Mouse (Mus musculus): ENCODE data around the gene Fmnl3. TPM values are rescaled to one million over a fixed set of nuclear protein-coding genes. Genes with fewer than 3 reads are reported as not detected.

Gene Fmnl3
- polyA plus RNA-seq, 1 experiment from 2014 or later: 29.3 TPM

DNA sequence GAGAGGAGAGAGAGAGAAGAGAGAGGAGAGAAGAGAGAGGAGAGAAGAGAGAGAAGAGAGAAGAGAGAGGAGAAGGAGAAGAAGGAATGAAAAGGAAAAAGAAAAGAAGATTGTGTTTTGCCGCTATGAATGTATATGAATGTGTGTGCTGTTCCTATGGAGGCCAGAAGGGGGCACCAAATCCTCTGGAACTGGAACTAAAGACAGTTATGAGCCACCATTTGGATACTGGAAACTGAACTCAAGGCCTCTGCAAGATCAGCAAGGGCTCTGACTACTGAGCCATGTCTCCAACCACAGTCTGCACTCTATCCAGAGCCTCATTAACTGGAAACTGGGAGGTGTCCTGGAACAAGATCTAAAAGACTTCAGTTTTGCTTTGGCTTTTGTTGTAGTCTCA lies 43.3 kb downstream of the Fmnl3 start:
- H3K27ac ChIP-seq (ENCODE audit: low read length): peak overlapping the region; percentile 8; the same call in 1 of the 2 replicates
- no peak for ATAC-seq (ENCODE audit: low read depth)
- H3K9ac ChIP-seq (ENCODE audit: low read length): no peak overlapping the region
- H3K4me3 ChIP-seq (ENCODE audit: low read length): no peak overlapping the region
- peaks cover 8% of the 10 kb centered on the region; the same call in 1 of the 2 replicates for H3K4me1 ChIP-seq (replicated peaks; ENCODE audit: control insufficient read depth, insufficient read depth, low read length)
- WGBS: 73% methylated on average over 1 of the region's 1 CpGs
- no peaks in the 10 kb centered on the region for H3K27me3 ChIP-seq (ENCODE audit: control insufficient read depth, insufficient read depth, low read depth, low read length)
- no peak overlapping the region for H3K4me2 ChIP-seq (ENCODE audit: low read depth, low read length)
- no peaks in the 10 kb centered on the region; the same call in 1 of the 2 replicates for H3K9me3 ChIP-seq (ENCODE audit: control insufficient read depth, low read length)
- H3K36me3 ChIP-seq (ENCODE audit: control insufficient read depth, insufficient read depth, low read length): peaks cover 36% of the 10 kb centered on the region

DNA sequence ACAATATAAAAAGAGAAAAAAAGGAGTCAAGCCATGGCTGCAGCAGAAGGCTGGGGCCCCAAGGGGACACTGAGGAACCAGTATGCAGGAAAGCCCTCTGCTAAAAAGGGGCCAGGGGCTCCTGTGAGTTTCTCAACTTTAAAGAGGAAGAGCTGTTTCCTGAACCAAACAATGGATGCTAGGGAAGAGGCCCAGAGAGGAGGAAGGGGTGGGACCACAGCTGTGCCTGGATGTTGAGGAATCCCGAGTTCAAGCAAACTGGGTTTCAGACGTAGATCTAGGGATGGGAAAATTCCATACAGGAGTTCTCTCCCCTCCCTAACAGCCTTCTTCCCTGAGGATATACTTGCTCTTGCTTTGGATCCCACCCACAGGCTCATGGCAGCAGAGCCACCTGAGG lies 43.9 kb downstream of the Fmnl3 start:
- no peak overlapping the region; the same call in 1 of the 2 replicates for H3K4me2 ChIP-seq (ENCODE audit: low read depth, low read length)
- no peak overlapping the region for H3K9ac ChIP-seq (ENCODE audit: low read length)
- no peak overlapping the region for H3K4me3 ChIP-seq (ENCODE audit: low read length)
- no peaks in the 10 kb centered on the region for H3K27me3 ChIP-seq (ENCODE audit: control insufficient read depth, insufficient read depth, low read depth, low read length)
- peaks cover 42% of the 10 kb centered on the region for H3K36me3 ChIP-seq (ENCODE audit: control insufficient read depth, insufficient read depth, low read length)
- 41% methylated on average over 2 of the region's 2 CpGs for WGBS
- H3K9me3 ChIP-seq (ENCODE audit: control insufficient read depth, low read length): no peaks in the 10 kb centered on the region; the same call in 1 of the 2 replicates
- peak overlapping the region; percentile 52 for H3K27ac ChIP-seq (ENCODE audit: low read length)
- peak; percentile 64 for ATAC-seq (ENCODE audit: low read depth)
- peaks cover 2% of the 10 kb centered on the region; the same call in 1 of the 2 replicates for H3K4me1 ChIP-seq (replicated peaks; ENCODE audit: control insufficient read depth, insufficient read depth, low read length)

DNA sequence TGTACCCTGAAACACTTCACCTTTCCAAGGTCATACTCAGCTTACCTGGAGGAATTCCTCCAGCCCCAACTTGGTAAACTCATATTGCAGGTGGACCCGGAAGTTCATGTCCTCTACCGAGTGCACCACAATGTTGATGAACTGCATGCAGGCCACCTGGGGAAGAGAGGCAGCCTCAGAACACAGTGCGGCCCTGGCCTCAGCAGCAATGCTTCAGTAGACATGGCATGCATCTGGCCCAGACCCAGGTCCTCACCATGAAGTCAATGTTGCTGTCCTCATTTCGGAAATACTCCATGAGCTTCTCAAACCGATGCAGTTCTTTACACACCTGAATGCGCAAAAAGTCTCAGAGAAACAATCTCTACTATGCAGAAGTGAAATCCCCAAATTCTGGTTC lies 44.7 kb downstream of the Fmnl3 start:
- Histone ChIP-seq H3K27me3 (ENCODE audit: control insufficient read depth, insufficient read depth, low read depth, low read length) (no peaks in the 10 kb centered on the region), H3K27ac (ENCODE audit: low read length) (peak overlapping the region; percentile 52; the same call in 1 of the 2 replicates), H3K4me1 (replicated peaks; ENCODE audit: control insufficient read depth, insufficient read depth, low read length) (peaks cover 8% of the 10 kb centered on the region), H3K9me3 (ENCODE audit: control insufficient read depth, low read length) (no peaks in the 10 kb centered on the region; the same call in 1 of the 2 replicates), H3K4me3 (ENCODE audit: low read length) (no peak overlapping the region), H3K4me2 (ENCODE audit: low read depth, low read length) (no peak overlapping the region), H3K9ac (ENCODE audit: low read length) (no peak overlapping the region), H3K36me3 (ENCODE audit: control insufficient read depth, insufficient read depth, low read length) (peaks cover 49% of the 10 kb centered on the region)
- WGBS: 90% methylated on average over 6 of the region's 6 CpGs
- no peak for ATAC-seq (ENCODE audit: low read depth)

DNA sequence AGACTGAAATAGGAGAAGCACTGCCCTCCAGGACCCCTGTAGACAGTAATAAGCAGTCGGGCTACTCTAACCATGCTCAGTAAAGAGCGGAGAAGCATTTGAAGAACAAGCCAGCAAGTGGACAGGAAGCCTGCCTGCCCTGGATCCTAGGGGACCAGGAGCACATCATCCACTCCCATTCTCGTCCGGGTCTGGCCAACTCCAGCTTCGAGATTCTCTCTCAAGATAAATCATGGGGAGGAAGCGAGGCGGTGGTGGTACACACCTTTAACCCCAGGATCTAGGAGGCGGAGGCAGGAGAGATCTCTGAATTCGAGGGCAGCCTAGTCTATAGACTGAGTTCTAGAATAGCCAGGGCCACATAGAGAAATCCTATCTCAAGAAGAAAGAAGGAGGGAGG lies 46.1 kb downstream of the Fmnl3 start:
- Histone ChIP-seq H3K27ac (ENCODE audit: low read length) (no peak overlapping the region), H3K36me3 (ENCODE audit: control insufficient read depth, insufficient read depth, low read length) (peaks cover 49% of the 10 kb centered on the region), H3K4me3 (ENCODE audit: low read length) (no peak overlapping the region), H3K9ac (ENCODE audit: low read length) (no peak overlapping the region), H3K4me2 (ENCODE audit: low read depth, low read length) (no peak overlapping the region), H3K27me3 (ENCODE audit: control insufficient read depth, insufficient read depth, low read depth, low read length) (no peaks in the 10 kb centered on the region), H3K9me3 (ENCODE audit: control insufficient read depth, low read length) (no peaks in the 10 kb centered on the region; the same call in 1 of the 2 replicates), H3K4me1 (replicated peaks; ENCODE audit: control insufficient read depth, insufficient read depth, low read length) (peaks cover 13% of the 10 kb centered on the region)
- 71% methylated on average over 9 of the region's 9 CpGs for WGBS
- ATAC-seq (ENCODE audit: low read depth): no peak

DNA sequence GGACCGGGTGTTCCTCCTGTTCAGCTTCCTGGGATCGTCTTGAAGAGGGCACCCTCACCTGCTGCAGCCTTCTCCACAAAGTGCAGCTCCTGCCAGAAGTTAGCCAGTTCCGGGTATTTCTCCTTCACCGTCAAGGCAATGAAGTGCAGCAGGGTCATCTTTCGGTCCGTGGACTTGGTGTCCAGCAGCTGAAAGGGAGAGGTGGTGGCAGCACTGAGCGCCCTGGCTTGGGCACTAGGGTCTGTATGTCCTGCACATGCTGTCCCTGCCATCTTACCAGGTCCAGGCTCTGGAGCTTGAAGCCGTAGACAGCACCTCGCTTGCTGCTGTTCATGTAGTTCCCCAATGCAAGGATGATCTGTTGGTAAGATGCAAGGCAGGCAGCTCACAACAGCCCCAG lies 49.3 kb downstream of the Fmnl3 start:
- no peak for ATAC-seq (ENCODE audit: low read depth)
- peak overlapping the region; percentile 87 for H3K27ac ChIP-seq (ENCODE audit: low read length)
- no peak overlapping the region for H3K4me2 ChIP-seq (ENCODE audit: low read depth, low read length)
- H3K4me3 ChIP-seq (ENCODE audit: low read length): no peak overlapping the region
- H3K36me3 ChIP-seq (ENCODE audit: control insufficient read depth, insufficient read depth, low read length): peaks cover 55% of the 10 kb centered on the region
- 72% methylated on average over 9 of the region's 9 CpGs for WGBS
- H3K9ac ChIP-seq (ENCODE audit: low read length): peak overlapping the region; percentile 15; the same call in 1 of the 2 replicates
- H3K9me3 ChIP-seq (ENCODE audit: control insufficient read depth, low read length): no peaks in the 10 kb centered on the region
- peaks cover 24% of the 10 kb centered on the region for H3K4me1 ChIP-seq (replicated peaks; ENCODE audit: control insufficient read depth, insufficient read depth, low read length)
- no peaks in the 10 kb centered on the region for H3K27me3 ChIP-seq (ENCODE audit: control insufficient read depth, insufficient read depth, low read depth, low read length)

DNA sequence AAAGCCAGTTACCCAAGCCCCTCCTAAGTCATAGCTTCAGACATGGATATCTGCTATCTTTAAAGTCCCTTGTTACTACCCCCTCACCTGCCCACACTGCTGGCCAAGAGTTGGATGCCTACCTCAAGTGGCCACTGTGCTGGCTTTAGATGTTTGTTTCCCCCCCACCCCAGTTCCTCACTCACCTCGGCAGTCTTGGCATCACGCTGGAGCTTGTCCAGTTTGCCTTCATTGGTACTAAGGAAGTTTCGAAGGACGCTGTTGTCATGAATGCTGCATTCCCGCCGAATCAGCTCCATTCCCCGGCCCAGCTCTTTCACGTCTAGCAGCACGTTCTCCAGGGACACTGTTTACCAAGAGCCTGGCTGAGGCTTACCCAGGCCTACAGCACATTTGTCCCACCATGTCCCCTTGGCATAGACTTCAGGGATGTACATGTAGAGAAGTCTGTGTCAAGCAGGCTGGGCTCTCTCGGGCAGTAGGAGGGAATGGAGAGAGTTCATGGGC lies 50.1 kb downstream of the Fmnl3 start:
- ATAC-seq (ENCODE audit: low read depth): no peak
- H3K4me2 ChIP-seq (ENCODE audit: low read depth, low read length): no peak overlapping the region

DNA sequence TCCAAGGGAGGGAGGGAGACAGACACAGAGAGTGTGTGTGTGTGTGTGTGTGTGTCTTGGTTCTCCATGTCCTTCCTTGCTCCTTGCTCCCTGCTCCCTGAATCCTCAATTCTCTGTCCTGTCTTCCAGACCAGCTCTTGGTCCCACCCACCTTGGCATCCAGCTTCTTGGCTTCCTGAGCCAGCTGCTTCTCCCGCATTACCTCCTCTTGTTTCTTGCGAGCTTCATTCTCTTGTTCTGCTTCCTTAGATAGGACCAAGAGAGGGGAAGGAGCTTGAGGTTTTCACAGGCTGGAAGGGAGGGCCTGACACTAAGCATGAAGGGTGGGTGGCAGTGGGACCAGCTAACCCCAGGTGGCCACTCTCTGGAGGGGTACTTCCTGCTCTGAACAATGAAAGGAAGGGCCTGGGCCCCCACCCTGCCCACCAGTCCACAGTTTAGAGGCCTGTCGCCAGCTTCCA lies 50.8 kb downstream of the Fmnl3 start:
- Histone ChIP-seq H3K36me3 (ENCODE audit: control insufficient read depth, insufficient read depth, low read length) (peaks cover 48% of the 10 kb centered on the region), H3K9me3 (ENCODE audit: control insufficient read depth, low read length) (no peaks in the 10 kb centered on the region), H3K4me3 (ENCODE audit: low read length) (no peak overlapping the region), H3K27ac (ENCODE audit: low read length) (peak overlapping the region; percentile 87), H3K9ac (ENCODE audit: low read length) (no peak overlapping the region), H3K27me3 (ENCODE audit: control insufficient read depth, insufficient read depth, low read depth, low read length) (no peaks in the 10 kb centered on the region), H3K4me1 (replicated peaks; ENCODE audit: control insufficient read depth, insufficient read depth, low read length) (peaks cover 24% of the 10 kb centered on the region), H3K4me2 (ENCODE audit: low read depth, low read length) (no peak overlapping the region)
- WGBS: 45% methylated on average over 3 of the region's 3 CpGs
- peak; percentile 63 for ATAC-seq (ENCODE audit: low read depth)

More for the DNA sequence above, 50.1 kb downstream of the Fmnl3 start:
- WGBS: 43% methylated on average over 10 of the region's 10 CpGs
- Histone ChIP-seq H3K4me1 (replicated peaks; ENCODE audit: control insufficient read depth, insufficient read depth, low read length) (peaks cover 24% of the 10 kb centered on the region), H3K27me3 (ENCODE audit: control insufficient read depth, insufficient read depth, low read depth, low read length) (no peaks in the 10 kb centered on the region), H3K27ac (ENCODE audit: low read length) (peak overlapping the region; percentile 87), H3K36me3 (ENCODE audit: control insufficient read depth, insufficient read depth, low read length) (peaks cover 53% of the 10 kb centered on the region), H3K9ac (ENCODE audit: low read length) (0 out of 2 replicates have a peak overlapping the region, but pooled peaks have one; percentile 6), H3K9me3 (ENCODE audit: control insufficient read depth, low read length) (no peaks in the 10 kb centered on the region), H3K4me3 (ENCODE audit: low read length) (no peak overlapping the region)

DNA sequence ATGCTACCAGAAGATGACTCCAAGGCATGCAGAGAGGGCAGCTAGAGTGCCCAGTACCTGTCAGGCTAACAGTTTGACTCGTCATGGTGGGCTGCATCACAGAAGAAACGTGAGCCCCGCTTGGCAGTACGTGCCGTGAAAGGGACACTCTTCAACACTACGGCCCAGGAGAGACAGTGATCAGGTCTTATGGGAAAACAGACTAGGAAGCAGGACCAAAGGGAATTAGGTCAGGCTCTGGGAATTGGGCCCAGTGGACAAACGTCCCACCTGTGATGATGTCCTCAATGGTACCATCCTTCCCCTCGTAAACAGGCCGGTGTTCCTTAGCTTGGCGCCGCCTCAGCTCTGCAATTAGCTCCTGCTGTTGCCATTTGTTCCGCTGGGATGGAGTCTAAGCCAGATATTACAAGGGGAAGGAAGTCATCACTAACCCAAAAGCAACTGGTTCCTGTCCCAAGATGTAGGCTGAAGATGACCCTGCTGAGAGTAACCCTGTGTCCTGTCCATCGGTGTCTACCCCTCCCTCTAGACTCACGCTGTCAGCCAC lies 51.3 kb downstream of the Fmnl3 start:
- no peak overlapping the region for H3K9ac ChIP-seq (ENCODE audit: low read length)
- no peak overlapping the region for H3K4me2 ChIP-seq (ENCODE audit: low read depth, low read length)
- peaks cover 48% of the 10 kb centered on the region for H3K36me3 ChIP-seq (ENCODE audit: control insufficient read depth, insufficient read depth, low read length)
- H3K27me3 ChIP-seq (ENCODE audit: control insufficient read depth, insufficient read depth, low read depth, low read length): no peaks in the 10 kb centered on the region
- no peak overlapping the region for H3K4me3 ChIP-seq (ENCODE audit: low read length)
- 76% methylated on average over 14 of the region's 14 CpGs for WGBS
- H3K9me3 ChIP-seq (ENCODE audit: control insufficient read depth, low read length): no peaks in the 10 kb centered on the region
- H3K4me1 ChIP-seq (replicated peaks; ENCODE audit: control insufficient read depth, insufficient read depth, low read length): peaks cover 24% of the 10 kb centered on the region
- peak overlapping the region; percentile 87 for H3K27ac ChIP-seq (ENCODE audit: low read length)
- ATAC-seq (ENCODE audit: low read depth): peak; percentile 22

DNA sequence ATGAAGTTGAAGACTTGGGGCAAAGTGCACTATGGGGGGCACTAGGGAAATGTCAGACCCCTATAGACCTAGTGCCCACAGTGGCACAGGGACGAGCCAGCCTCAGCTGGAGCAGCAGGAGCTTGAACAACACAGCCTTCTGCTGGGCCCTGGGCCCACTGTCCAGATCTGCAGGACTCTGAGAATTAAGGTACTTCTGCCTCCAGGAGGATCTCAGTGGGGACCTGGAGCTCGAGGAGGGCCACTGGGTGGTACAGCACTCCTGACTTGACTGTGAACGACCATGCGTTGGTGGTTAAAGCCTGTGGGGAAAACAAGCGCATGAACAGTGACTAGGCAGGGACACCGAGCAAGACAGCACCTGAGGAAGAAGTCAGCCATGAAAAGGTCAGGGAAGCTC lies 52.2 kb downstream of the Fmnl3 start:
- Histone ChIP-seq H3K36me3 (ENCODE audit: control insufficient read depth, insufficient read depth, low read length) (peaks cover 47% of the 10 kb centered on the region), H3K9ac (ENCODE audit: low read length) (no peak overlapping the region), H3K4me3 (ENCODE audit: low read length) (no peak overlapping the region), H3K9me3 (ENCODE audit: control insufficient read depth, low read length) (no peaks in the 10 kb centered on the region), H3K27ac (ENCODE audit: low read length) (peak overlapping the region; percentile 87), H3K27me3 (ENCODE audit: control insufficient read depth, insufficient read depth, low read depth, low read length) (no peaks in the 10 kb centered on the region), H3K4me1 (replicated peaks; ENCODE audit: control insufficient read depth, insufficient read depth, low read length) (peaks cover 24% of the 10 kb centered on the region), H3K4me2 (ENCODE audit: low read depth, low read length) (no peak overlapping the region)
- WGBS: 79% methylated on average over 6 of the region's 6 CpGs
- no peak for ATAC-seq (ENCODE audit: low read depth)

All from lung, embryonic 16.5 days (tissue).